Mouse (Mus musculus): ENCODE data around the gene Krt72. TPM values are rescaled to one million over a fixed set of nuclear protein-coding genes. Genes with fewer than 3 reads are reported as not detected.

Krt72 gene
- polyA plus RNA-seq, 1 experiment: not detected

GRCm38 (mm10) chr15:101772711-101773081, 13.6 kb downstream of the Krt72 start:
- no peaks in the 10 kb centered on the region for H3K4me1 ChIP-seq (ENCODE audit: control insufficient read depth, insufficient read depth, low read length)
- no peak overlapping the region for H3K4me3 ChIP-seq (ENCODE audit: insufficient read depth, low read length)
- no peak overlapping the region for H3K27ac ChIP-seq (ENCODE audit: insufficient read depth, low read depth, low read length)
- TF ChIP-seq POLR2A (IDR thresholded peaks at IDR 0.05; ENCODE audit: borderline replicate concordance, low read depth, low read length): no peak
- TF ChIP-seq CTCF (IDR thresholded peaks at IDR 0.05; ENCODE audit: low read depth, low read length): 0 out of 2 replicates have a peak, but pooled peaks have one; percentile 36

- TF ChIP-seq CTCF (IDR thresholded peaks at IDR 0.05; ENCODE audit: low read depth, low read length) (0 out of 2 replicates have a peak, but pooled peaks have one; percentile 15), POLR2A (IDR thresholded peaks at IDR 0.05; ENCODE audit: borderline replicate concordance, low read depth, low read length) (no peak)
- no peak overlapping the region for H3K4me3 ChIP-seq (ENCODE audit: insufficient read depth, low read length)
- H3K27ac ChIP-seq (ENCODE audit: insufficient read depth, low read depth, low read length): no peak overlapping the region
- H3K4me1 ChIP-seq (ENCODE audit: control insufficient read depth, insufficient read depth, low read length): no peaks in the 10 kb centered on the region
These were observed 14.1 kb downstream of the Krt72 start for GRCm38 (mm10) chr15:101772080-101772710.

- Histone ChIP-seq H3K4me3 (ENCODE audit: insufficient read depth, low read length) (no peak overlapping the region), H3K27ac (ENCODE audit: insufficient read depth, low read depth, low read length) (no peak overlapping the region), H3K4me1 (ENCODE audit: control insufficient read depth, insufficient read depth, low read length) (no peaks in the 10 kb centered on the region)
- TF ChIP-seq CTCF (IDR thresholded peaks at IDR 0.05; ENCODE audit: low read depth, low read length): no peak
These were observed 16.0 kb downstream of the Krt72 start for GRCm38 (mm10) chr15:101770226-101770625.

GRCm38 (mm10) chr15:101742711-101743110, 43.5 kb downstream of the Krt72 start, which contains the start of gene Krt71:
Gene Krt71, minus strand, starts transcription at chr15:101743109.
- TF ChIP-seq CTCF (IDR thresholded peaks at IDR 0.05; ENCODE audit: low read depth, low read length): no peak
- no peaks in the 10 kb centered on the region for H3K4me1 ChIP-seq (ENCODE audit: control insufficient read depth, insufficient read depth, low read length)
- no peak within 1 kb of the TSS for H3K27ac ChIP-seq (ENCODE audit: insufficient read depth, low read depth, low read length)
- H3K4me3 ChIP-seq (ENCODE audit: insufficient read depth, low read length): no peak within 1 kb of the TSS

GRCm38 (mm10) chr15:101737786-101738185, 48.5 kb downstream of the Krt72 start:
- Histone ChIP-seq H3K4me3 (ENCODE audit: insufficient read depth, low read length) (no peak overlapping the region), H3K27ac (ENCODE audit: insufficient read depth, low read depth, low read length) (no peak overlapping the region), H3K4me1 (ENCODE audit: control insufficient read depth, insufficient read depth, low read length) (no peaks in the 10 kb centered on the region)
- TF ChIP-seq CTCF (IDR thresholded peaks at IDR 0.05; ENCODE audit: low read depth, low read length) (no peak), POLR2A (IDR thresholded peaks at IDR 0.05; ENCODE audit: borderline replicate concordance, low read depth, low read length) (no peak)

- TF ChIP-seq POLR2A (IDR thresholded peaks at IDR 0.05; ENCODE audit: borderline replicate concordance, low read depth, low read length) (no peak), CTCF (IDR thresholded peaks at IDR 0.05; ENCODE audit: low read depth, low read length) (no peak)
- Histone ChIP-seq H3K27ac (ENCODE audit: insufficient read depth, low read depth, low read length) (no peak overlapping the region), H3K4me3 (ENCODE audit: insufficient read depth, low read length) (no peak overlapping the region), H3K4me1 (ENCODE audit: control insufficient read depth, insufficient read depth, low read length) (no peaks in the 10 kb centered on the region)
These were observed 55.6 kb downstream of the Krt72 start for GRCm38 (mm10) chr15:101730653-101731052.

Other genes starting within 250 kb of the Krt72 start
- not detected in 2 replicates for gene Krt82, start 235.8 kb downstream of the Krt72 start, polyA plus RNA-seq (2012; ENCODE audit: insufficient read depth, insufficient read length, missing spikeins)
- not detected in 2 replicates for gene Krt90, start 223.5 kb downstream of the Krt72 start, polyA plus RNA-seq (2012; ENCODE audit: insufficient read depth, insufficient read length, missing spikeins)
- gene Krt75, start 212.6 kb downstream of the Krt72 start, polyA plus RNA-seq (2012; ENCODE audit: insufficient read depth, insufficient read length, missing spikeins): not detected in 2 replicates
- not detected in 2 replicates for gene Gm5414, start 158.3 kb downstream of the Krt72 start, polyA plus RNA-seq (2012; ENCODE audit: insufficient read depth, insufficient read length, missing spikeins)
- gene Gm5478, start 139.1 kb downstream of the Krt72 start, polyA plus RNA-seq (2012; ENCODE audit: insufficient read depth, insufficient read length, missing spikeins): not detected in 2 replicates
- gene Krt6b, start 106.2 kb downstream of the Krt72 start, polyA plus RNA-seq (2012; ENCODE audit: insufficient read depth, insufficient read length, missing spikeins): not detected in 2 replicates
- not detected in 2 replicates for gene Krt6a, start 92.2 kb downstream of the Krt72 start, polyA plus RNA-seq (2012; ENCODE audit: insufficient read depth, insufficient read length, missing spikeins)
- gene Krt5, start 73.6 kb downstream of the Krt72 start, polyA plus RNA-seq (2012; ENCODE audit: insufficient read depth, insufficient read length, missing spikeins): 0.36 TPM in 1 of 2 replicates, not detected in the other
- gene Krt71, start 43.4 kb downstream of the Krt72 start, polyA plus RNA-seq (2012; ENCODE audit: insufficient read depth, insufficient read length, missing spikeins): not detected in 2 replicates
- not detected in 2 replicates for gene Krt73, start 15.9 kb upstream of the Krt72 start, polyA plus RNA-seq (2012; ENCODE audit: insufficient read depth, insufficient read length, missing spikeins)
- not detected in 2 replicates for gene Krt2, start 31.7 kb upstream of the Krt72 start, polyA plus RNA-seq (2012; ENCODE audit: insufficient read depth, insufficient read length, missing spikeins)
- not detected in 2 replicates for gene Krt1, start 64.3 kb upstream of the Krt72 start, polyA plus RNA-seq (2012; ENCODE audit: insufficient read depth, insufficient read length, missing spikeins)
- gene Krt77, start 83.2 kb upstream of the Krt72 start, polyA plus RNA-seq (2012; ENCODE audit: insufficient read depth, insufficient read length, missing spikeins): 0.19 and 0.27 TPM in 2 replicates
- not detected in 2 replicates for gene Krt76, start 106.5 kb upstream of the Krt72 start, polyA plus RNA-seq (2012; ENCODE audit: insufficient read depth, insufficient read length, missing spikeins)
- gene Krt4, start 138.3 kb upstream of the Krt72 start, polyA plus RNA-seq (2012; ENCODE audit: insufficient read depth, insufficient read length, missing spikeins): not detected in 2 replicates
- gene Krt79, start 153.9 kb upstream of the Krt72 start, polyA plus RNA-seq (2012; ENCODE audit: insufficient read depth, insufficient read length, missing spikeins): not detected in 2 replicates
- not detected in 2 replicates for gene Krt78, start 167.8 kb upstream of the Krt72 start, polyA plus RNA-seq (2012; ENCODE audit: insufficient read depth, insufficient read length, missing spikeins)
- gene Krt8, start 218.0 kb upstream of the Krt72 start, polyA plus RNA-seq (2012; ENCODE audit: insufficient read depth, insufficient read length, missing spikeins): not detected in 2 replicates
- not detected in 2 replicates for gene Krt18, start 241.7 kb upstream of the Krt72 start, polyA plus RNA-seq (2012; ENCODE audit: insufficient read depth, insufficient read length, missing spikeins)